Mouse (Mus musculus) C2C12 (cell line): ENCODE results near the gene Grin3a.

Source experiments
- CTCF ChIP-seq: IDR thresholded peaks from one replicate; pipeline ENCODE4 v1.5.1; 2011; ENCODE audit not compliant: control insufficient read depth, insufficient read depth, insufficient read length
- MAX ChIP-seq: IDR thresholded peaks from one replicate; pipeline ENCODE4 v1.6.1; 2011; ENCODE audit warnings: mild to moderate bottlenecking, control low read depth
- MYOD1 ChIP-seq: IDR thresholded peaks from one replicate; pipeline ENCODE4 v1.6.1; 2011; ENCODE audit warnings: low read depth; ENCODE audit not compliant: control insufficient read depth, insufficient read length
- MYOG ChIP-seq: IDR thresholded peaks from one replicate; pipeline ENCODE4 v1.6.1; 2011; ENCODE audit not compliant: control insufficient read depth, insufficient read length; ENCODE audit errors: extremely low read depth
- USF1 ChIP-seq: IDR thresholded peaks from one replicate; pipeline ENCODE4 v1.6.1; 2011; ENCODE audit warnings: low read depth, mild to moderate bottlenecking, control low read depth, moderate library complexity

DNA sequence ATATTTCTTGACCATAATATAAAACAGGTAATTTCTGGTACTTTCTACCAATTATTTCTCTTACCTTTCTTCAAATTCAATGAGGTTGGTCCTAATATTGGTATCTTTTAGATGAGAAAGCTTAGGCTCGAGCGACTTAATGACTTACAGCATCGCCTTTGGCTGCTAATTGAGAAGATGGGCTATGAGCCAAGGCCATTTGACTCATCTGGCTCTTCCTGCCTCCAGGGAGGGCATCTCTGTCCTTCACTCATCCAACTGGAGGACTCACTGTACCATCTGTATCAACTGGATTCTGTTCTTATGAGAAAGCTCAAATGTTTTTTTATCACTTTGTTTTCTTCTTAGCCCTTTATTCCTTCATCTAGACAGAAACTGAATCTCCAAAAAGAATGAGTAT, 31.7 kb downstream of the Grin3a start:
- TF ChIP-seq CTCF (no peak), MYOD1 (no peak), MAX (no peak), MYOG (no peak), USF1 (no peak)
